Mouse (Mus musculus) right cerebral cortex, adult 18-20 months (tissue): ENCODE data around the gene Sorcs2.

Experiments used
- DNase-seq: peaks from one replicate; pipeline ENCODE4 v3.0.0; 2022; ENCODE audit warnings: mixed read lengths

The Sorcs2 gene

DNA sequence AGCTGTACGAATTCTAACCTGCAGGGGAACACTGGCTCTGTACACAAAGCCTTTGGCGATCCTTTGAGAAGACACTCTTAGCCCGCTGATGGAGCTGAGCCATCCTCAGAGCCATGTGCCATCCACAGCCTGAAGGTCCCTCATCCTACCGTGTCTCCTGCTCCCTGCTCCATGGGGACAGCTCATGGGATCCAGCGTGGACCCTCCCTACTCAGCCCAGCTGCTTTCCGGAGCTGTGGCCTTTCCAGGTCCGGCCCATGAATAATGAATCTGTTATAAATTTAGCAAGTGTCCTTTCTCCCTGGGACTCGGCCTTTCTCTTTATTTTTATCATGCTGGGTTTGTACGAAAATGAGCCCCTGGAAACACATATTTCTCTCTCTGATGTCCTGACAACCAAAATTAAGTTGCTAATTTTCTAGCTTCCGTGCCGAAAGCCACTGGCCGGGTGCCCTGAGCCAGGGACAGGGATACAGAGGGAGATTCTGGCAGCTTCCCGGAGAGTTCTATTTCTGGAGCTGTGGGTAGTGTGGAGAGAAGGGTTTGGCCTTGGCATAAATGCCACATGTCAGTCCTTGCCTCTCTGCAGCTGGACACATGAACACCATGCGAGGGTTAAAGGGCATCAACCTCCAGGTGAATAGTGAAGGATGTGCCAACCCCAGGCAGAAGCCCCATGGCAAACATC is 228.8 kb downstream of the Sorcs2 start:
- peak; percentile 33 for DNase-seq

DNA sequence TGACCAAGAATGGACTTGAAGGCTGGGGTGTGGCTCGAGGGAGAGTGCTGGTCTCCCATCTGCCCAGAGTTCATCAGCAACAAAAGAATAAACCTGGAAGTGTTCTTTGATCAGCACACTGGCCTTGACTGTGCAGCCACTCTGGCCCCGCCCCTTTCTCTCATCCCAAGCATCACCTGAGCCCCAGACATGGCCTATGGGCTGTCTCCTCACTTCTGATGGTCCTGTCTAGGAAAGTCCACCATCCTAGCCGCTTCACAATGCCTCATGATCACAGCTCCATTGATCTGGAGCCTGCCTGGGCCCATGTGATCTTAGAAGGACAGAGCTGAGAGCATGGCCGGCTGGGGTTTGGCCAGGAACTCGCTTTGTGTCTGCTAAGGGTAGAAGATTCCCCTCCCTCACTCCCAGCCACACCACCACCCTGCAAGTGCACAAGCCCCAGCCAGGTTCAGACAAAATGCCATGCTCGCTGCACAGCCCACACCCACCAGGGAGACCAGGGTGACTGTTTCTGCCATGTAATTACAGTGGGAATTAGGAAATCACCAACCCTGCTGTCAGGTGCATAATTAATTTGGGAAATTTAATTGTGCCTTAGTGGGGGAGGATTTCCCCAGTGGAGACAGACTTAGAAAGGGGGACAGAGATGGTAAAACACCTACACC is 231.5 kb downstream of the Sorcs2 start:
- DNase-seq = no peak

DNA sequence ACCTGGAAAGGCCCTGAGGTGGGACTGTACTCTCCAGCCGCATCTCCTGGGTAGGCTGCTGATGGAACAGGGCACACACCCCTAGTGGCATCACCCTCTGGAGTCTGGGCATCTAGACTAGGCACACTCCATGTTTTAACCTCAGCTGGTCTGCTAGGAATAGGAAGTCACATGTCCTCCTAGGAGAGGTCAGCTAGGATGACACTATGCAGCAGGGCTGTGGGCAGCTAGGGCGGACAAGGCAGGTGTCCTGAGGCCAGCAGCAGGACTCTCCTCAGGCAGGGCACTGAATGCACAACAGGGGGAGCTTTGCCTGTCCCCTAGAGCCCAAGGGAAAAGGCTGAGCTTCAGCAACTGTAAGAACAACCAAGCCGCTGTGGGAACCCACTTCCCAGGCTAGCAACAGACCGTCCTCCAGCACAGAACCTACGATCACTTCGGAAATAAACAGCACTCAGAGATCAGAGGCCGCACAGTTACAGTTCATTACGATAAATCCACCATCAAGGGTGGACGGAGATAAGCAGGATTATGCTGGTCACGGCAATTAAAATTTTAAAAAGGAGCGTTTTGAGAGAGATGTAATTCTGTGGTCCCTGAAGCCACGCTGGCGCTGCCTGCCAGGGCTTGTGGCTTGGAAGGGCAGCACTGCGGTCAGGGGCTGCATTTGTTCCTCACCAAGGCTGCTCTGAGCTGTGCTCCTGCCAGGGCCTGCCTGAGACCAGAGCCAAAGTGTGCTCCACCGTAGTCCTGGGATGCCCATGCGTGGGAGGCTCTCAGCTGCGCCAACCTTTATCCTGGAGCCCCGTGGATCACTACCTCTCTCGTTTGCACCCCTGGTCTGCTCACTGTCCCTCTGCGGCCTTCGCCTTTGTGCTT is 232.3 kb downstream of the Sorcs2 start:
- no peak for DNase-seq

DNA sequence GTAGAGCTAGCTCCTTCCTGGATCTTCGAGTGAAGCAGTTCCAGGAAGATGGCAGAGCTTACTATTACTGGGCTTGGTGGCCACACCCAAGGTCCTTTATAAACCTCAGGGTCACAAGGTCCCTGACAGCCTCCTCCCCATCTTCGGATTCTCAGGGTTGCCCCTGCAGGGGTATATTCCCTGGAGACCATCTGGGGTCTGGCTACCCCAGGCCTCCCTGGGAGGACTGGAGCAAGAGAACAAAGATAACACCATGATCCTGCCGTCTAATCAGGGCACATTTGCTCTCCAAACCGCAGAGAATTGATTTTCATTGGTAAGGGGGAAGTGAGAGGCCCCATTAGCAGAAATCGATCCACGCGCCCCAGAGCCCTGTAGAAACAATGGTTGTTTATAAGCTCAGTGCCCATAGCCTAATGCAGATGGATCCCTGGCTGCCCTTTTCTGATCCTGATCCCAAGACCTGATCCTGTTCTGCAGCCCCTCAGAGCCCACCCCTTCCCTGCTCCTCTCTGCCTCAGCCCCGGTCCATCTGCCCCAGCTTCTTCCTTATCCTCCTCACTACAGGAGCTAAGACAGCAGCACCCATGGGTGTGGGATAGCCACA is 243.0 kb downstream of the Sorcs2 start:
- DNase-seq = no peak

DNA sequence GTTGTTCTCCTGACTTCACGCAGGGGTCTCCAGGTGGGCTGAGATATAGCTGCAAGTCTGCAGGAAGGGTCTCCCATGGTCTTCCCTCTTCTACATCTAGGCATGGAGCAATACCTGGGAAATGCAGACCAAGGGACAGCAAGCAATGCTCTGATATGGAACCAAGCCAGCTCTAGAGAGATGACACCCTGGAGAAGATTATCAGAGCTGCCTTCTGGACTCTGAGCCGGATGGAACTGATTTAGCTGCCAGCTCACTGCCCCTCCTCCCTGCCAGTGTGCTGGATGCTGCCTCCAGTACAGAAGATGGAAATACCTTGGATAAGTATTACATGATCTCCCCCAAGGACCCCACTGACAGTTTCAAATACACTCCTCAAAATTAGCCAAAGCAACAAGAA is 244.7 kb downstream of the Sorcs2 start:
- DNase-seq = no peak

DNA sequence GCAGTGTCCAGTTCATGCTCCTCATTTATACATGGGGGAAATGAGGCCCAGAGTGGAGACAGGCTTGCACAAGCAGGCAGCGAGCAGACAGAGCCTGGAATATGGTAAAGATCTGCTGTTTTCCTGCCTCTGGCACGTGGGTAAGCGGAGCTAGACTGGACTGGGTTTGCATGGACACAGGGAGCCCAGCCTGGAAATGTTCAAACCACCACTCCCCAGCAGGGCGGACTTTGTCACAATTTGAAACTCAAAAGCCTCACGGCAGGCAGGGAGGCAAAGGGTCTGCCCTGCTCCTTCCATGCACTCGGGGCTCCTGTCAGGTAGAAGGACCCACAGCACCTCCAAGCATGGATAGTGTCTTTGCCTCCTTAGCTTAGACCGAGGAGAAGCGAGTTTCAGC is 246.9 kb downstream of the Sorcs2 start:
- DNase-seq = no peak

DNA sequence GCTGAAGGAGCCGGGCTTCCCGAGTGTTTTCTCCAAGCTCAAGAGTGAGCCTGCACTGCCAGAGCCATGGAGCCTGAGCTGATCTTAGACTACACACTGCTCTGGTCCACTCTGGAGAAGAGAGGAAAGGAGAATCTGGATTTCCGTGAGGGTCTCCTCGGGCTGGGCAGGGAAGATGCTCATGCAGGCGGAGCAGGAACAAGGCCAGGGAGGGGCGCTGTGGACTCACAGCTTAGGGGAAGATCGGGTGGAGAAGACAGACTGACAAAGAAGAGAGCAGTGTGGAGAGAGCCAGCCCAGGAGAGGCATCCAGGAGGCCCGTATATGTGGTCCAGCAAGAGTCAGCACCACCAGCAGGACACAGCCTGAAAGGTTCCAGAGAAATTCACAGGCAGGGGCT is 248.8 kb downstream of the Sorcs2 start:
- no peak for DNase-seq

DNA sequence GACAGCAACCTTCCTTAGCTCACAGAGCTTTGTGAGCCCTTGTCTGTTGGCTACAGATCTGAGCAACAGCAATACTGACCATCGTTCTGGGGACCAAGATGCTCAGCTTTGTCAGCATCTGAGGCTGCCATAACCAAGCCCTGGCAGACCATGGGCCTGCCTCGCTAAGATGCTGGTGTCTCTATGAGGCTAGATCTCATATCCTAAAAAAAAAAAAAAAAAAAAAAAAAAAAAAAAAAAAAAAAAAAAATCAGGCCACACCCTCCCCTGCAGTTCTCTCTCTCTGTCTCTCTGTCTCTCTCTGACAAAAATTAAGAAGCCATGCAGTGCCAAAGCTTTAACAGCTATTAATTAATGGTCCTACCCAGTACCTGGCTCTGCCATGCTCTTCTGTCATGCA is 251.3 kb downstream of the Sorcs2 start:
- DNase-seq = no peak

DNA sequence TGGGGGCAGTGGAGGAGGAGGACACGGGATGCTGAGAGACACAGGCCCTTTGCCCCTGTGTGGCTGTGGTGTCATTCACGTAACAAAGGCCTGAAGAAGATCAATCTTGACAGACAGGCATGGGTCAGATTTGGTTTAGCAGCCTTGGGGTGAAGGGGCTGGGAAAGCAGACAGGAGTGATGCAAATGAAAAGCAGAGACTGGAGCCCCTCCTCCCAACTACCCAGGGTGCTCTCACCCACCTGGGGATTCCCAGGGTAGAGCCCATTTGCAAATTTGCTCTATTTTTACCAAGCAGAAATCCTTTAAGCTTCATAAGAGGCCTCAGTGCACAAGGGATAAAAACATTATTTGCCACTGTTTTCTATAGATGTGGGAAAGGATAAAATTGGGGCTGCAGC is 253.4 kb downstream of the Sorcs2 start:
- no peak for DNase-seq

DNA sequence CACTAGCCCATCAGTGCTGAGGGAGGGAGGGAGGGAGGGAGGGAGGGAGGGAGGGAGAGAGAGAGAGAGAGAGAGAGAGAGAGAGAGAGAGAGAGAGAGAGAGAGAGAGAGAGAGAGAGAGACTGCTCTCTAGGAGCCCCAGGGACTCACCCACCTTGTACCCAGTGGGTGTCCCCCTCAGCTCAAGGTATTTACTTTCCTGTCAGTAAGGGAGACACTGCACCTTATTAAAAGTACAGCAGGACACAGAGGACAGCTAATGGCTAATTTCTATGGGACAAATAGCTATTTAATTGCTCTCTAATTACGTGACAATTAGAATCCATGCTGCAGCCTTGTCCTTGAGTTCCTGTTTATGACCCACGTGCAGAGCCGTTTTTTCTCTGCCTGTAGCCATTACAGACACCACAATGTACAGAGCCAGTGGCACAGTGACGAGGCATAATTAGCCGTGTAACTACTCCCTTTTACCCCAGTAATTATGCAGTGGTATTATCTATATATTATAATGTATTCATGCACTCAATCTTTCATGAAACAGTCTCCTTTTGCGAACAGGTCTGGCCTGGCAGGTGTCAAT is 256.2 kb downstream of the Sorcs2 start:
- DNase-seq = no peak

DNA sequence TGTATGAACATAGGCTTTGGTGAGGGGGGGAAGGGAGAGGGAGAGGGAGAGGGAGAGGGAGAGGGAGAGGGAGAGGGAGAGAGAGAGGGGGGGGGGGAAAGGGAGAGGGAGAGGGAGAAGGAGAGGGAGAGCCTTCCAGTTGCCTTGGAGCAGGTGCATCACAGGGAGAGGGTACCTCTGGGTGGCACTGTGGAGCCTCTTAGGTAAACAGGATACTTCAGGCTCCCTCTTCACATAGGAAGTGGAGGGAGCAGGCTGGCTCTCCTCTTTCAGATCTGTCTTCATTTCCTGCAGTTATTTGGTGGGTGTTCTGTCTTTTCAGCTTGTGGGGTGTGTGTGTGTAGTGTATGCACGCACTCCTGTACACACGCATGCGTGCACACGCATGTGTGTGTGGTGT is 256.8 kb downstream of the Sorcs2 start:
- DNase-seq = peak; percentile 41

DNA sequence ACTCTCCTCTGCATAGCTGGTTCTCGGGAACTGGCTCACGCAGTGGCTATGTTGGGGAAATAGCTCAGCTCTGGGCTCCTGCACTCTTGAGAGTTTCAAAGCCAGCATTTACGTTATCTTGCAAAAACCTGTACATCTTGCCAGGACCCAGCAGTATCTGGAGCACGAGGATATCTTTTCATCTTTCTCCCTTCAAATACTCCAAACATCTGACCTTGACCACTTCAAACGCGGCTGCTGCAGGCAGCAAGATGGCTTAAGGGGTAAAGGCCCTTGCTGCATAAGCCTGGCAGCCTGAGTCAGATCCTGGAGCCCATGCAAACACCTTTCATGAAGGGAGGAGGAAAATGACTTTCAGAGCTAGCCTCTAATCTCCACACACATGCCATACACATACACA is 258.2 kb downstream of the Sorcs2 start:
- DNase-seq = no peak

DNA sequence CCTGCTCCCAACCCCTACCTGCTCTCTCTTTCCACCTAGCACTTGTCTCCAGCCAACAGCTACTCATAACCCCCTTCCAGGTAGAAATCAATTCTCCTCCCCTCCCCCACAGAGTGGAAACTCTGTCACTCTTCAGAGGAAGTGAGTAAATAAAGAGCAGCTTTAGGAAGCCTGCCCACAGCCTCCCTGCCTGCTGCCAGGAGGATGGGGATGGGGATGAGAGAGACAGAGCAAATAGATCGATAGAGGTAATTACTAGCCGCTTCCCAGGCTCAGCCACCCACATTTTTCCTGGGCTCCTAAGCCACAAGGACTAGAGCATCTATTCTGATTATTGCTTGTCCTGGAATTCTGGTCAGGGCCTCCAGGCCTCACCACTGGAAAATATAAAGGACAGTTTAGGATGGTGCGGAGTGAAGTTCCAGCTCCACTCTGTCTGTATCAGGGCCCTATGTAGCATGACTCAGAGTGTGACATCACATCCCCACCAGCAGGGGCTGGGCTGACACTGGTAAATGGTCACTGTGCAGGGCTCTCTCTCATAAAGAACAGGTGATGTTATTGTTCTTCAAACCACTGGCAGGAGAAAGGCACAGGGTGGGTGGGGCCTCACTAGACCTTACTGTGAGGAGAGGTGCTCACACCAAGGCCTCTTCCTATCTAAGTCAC is 261.9 kb downstream of the Sorcs2 start:
- DNase-seq = no peak

DNA sequence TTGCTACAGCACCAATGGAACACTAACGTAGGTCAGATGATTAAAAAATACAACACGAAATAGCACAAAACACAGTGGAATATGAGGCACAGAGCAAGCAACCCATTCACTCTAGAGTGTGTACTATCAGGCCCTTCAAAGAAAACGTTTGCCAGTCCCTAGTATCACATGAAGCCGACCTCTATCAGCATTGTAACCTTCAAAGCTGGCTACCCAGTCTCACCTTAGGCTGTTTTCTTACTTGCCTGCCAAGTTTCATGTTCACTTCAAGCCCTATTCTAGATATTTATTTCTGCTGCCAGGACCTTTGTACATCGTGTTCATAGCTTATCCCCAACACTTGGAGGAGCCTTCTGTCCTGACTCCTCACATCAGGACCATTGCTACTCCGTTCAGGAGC is 263.6 kb downstream of the Sorcs2 start:
- no peak for DNase-seq

DNA sequence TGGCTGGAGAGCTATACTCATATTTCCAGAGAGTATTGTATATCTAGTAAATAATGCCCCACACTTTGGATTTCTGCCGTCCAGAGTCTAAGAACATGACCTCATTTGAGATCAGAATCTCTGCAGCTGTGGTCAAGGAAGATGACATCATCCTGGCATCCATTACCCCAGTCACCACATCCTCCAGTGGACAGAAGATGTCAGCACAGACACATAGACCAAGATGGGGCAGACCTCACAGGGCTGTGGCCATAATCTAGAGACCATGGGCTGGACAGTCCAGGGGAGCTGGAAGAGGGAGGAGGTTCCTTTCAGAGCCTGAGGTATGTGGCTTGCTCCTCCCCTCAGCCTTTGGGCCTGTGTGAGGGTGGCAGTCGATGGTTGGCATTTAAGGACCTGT is 264.0 kb downstream of the Sorcs2 start:
- no peak for DNase-seq

DNA sequence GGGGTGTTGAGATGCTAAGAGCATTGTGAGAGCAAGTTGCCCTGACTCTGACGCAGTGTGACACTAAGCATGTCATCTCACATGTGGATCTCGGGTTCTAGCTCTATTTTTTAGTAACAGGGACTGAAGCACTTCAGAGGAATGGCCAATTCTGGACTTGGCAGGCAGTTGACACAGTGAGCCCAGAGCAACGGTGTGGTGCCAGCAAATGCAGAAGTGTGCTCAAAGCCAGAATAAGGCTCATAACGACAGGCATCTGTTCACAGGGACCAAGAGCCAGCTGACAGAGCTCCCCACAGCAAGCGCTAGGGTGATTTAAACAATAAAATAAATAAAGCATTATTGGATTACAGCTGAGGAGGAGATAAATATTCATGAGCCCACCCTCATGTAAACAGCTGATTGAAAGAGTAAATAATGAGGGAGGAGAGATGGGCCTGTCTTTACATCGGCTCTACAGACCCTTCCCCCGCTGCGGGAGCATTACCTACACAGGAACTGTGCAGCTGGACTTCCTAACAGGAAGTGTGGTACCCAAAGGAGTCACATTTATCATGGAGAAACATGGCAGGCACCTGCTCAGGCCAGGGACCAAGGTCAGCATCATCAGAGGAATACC is 267.4 kb downstream of the Sorcs2 start:
- DNase-seq = peak; percentile 11

DNA sequence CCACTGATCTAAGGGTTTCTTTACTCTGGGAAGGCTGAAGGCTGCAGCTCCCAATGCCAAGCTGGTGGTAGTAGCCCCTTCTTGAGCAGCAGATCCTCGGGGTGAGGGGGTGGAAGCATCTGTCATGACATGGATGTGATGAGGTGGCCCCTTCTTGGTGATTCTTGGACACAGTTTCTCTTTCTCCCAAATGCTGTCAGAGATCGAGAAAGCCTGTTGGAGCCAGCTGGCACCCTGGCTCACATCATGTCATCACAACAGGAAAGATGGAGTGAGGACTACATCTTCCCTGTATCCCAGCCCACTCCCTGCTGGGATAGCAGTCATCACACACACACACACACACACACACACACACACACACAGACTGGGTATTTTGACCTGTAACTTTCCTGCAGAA is 268.3 kb downstream of the Sorcs2 start:
- DNase-seq = no peak

DNA sequence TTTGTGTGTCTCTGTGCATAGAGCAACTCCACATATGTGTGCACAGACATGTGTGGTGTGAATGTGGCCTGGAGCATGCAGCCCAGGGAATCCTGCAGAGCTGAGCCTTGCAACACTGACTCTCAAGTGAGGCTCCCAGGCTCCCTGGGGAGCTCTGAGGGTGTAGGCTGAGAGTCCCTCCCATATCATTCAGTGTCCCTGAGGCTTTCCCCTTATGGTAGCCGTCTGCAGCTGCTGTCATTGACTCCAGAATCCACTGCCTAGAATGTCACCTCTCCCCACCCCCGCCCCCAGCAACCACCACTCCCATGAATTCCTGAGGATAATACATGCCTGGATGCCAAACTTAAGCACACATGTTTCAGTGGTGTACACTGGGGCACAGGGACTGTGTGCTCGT is 269.4 kb downstream of the Sorcs2 start:
- DNase-seq = no peak

DNA sequence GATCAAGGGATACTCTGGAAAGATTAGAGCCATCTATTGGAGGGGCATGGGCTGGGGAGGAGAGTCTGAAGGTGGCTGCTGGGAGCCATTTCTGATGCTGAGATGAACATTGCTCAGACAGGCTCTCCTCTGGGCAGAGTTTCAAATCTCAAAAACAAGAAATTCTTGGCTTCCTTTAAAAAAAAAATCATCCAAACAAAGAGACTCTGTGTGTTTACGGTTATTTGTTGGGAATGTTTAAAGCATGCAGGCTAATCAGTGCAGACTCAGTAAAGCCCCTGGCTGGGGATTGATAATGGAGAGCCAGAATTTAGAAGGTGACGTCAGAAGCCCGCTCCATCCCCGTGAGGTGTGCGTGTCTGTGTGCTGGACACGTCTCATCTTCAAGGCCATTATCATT is 272.9 kb downstream of the Sorcs2 start:
- no peak for DNase-seq

DNA sequence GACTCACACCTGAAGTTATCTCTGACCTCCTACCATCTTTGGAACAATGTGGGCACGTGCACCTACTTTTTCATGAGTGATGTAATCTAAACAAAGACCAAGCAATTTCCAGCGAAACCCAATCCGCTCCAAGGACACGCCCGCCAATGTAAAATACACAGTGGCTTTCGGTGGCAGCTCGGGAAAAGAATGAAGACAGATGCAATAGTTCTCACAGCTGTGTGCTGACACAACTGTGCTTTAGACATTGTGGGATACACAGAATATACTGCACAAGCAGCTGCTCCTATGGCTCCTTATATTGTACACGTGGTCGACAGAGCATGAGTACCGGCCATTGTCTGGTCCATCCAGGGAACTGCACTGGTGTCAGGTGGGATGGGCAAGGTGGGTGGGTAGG is 275.0 kb downstream of the Sorcs2 start:
- DNase-seq = no peak

DNA sequence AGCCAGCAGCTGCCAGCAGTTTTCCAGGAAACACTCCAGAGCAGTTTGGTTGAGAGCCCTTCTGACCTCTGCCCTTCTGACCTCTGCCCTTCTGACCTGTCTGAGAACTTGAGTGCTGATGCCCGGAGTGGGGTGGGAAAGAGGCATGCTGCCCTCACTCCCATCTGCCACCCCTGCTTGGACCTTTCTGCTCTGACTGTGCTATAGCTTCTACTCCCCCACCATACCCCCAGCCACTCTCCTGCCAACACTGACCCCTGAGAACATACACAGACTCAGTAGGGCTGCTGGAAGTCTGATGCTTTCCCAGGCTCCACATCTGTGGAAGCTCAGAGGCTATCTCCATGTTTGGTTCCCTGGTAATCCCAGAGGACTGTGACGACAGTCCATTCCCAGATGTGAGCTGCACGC is 277.0 kb downstream of the Sorcs2 start:
- DNase-seq = no peak

DNA sequence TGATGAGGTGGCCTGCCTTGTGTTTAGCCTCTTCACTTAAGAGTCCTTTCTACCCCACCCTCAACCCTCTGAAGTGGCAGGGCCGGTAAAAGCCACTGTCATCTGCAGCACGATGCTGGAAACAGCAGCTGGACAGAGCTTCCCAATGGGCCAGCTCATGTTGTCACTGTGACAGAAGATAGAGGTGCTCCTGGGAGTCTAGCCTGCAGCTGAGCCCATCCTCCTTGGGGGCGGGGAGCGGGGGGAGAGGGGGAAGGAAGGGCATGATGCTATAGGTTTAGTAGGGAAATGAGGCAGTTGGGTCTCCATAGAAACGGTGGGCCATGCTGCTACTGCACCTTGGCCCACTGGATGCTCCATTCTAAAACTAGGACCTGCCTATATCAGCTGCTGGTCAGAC is 279.9 kb downstream of the Sorcs2 start:
- no peak for DNase-seq
